Mouse (Mus musculus) adrenal gland, adult 10 weeks (tissue): ENCODE results near the gene Tbc1d12. TPM values are rescaled to one million over a fixed set of nuclear protein-coding genes. Genes with fewer than 3 reads are reported as not detected.

Source experiments
- polyA plus RNA-seq: library from polyadenylated mRNA; stranded (reverse); fragments of 350-450 nt; fragmentation: Illumina TruSeq; extraction: RNeasy Lipid Tissue Mini Kit (QIAGEN cat#74804); gene quantifications from one replicate; pipeline ENCODE4 v1.2.3, GENCODE M21; 2014; ENCODE audit warnings: low read depth, low replicate concordance

Gene Tbc1d12
- polyA plus RNA-seq, result 29.8 TPM

DNA sequence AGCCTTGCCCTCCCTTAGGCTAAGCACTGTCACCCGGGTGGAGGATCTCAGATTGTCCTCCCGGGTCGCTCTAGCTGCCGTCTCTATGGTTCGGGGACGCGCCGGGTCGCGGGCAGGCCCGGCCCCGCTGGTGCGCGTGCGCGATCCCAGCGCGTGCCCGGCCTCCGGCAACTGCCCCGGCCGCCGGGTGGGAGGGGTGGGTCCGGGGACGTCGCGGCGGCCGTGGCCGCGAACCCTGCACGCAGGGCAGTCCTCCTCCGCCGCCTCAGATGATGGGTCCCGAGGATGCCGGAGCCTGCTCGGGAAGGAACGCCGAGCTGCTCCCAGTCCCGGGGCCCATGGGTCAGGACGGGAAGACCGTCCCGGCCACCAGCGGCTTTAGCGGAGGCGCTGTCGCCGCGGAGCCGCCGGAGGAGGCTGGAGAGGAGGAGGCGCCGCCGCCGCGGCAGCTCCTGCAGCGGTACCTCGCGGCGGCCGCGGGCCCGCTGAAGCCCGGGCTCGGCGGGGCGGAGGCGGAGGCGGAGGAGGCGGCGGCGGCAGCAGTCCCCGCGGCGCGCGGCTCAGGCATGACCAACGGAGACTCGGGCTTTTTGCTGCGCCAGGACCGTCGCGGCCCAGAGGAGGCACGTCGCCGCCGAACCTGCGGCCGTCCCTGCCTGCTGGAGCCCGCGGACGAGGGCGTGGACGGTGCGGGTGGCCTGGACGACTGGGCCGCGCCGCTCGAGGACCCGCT lies at the start of gene Tbc1d12:
TSS of gene Tbc1d12 (plus strand) at position 142 of the 733 bp plus-strand sequence.

DNA sequence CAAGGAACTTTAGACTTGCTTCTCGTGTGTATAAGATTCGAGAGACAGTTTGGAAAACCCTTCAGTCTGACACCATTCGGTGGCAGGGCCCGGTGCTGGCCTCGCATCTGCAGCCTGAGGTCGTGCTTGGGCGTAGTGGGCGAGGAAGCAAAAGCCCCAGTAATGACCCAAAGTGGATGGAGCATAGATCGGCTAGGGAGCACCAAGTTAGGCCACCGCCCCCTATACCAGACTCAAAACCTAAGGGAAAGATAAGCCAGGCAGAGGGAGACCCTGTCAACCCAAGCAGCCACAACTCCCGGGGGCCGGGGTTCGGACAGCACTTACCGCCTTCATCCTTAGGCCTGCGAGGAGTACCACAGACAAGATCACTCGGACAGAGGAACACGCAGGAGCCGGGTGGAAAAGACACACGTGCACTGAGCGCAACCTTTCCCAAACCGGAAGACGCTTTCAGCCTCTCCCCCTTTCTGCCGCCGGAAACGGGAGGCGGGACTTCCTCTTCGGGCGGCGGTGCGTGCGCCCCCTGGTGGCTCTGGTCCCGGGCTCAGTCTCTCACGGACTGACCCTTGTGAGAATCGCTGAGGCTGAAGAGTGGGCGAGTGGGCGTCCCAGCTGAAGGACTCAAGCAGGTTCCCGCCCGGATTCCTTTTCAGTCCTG lies 17.5 kb upstream of the Tbc1d12 start, which contains the start of gene Noc3l:
TSS of gene Noc3l (minus strand) at position 472 of the 661 bp plus-strand sequence.

GRCm38 (mm10) chr19:38930788-38931565 lies 94.6 kb downstream of the Tbc1d12 start, which contains the start of gene Hells:
Hells (plus strand) TSS chr19:38930915.

Other genes with a start within 250 kb of the Tbc1d12 start
- 30.5 TPM for gene Noc3l, start 17.3 kb upstream of the Tbc1d12 start, polyA plus RNA-seq
- 15.0 TPM for gene Hells, start 94.3 kb downstream of the Tbc1d12 start, polyA plus RNA-seq
- gene Cyp2c55, start 170.4 kb downstream of the Tbc1d12 start, polyA plus RNA-seq, result not detected
- gene Cyp2c65, start 224.4 kb downstream of the Tbc1d12 start, polyA plus RNA-seq, result not detected